27 mouse cellular contexts compared by ENCODE assay signal in genomic region chr8:70926396-70926795, GRCm38 (mm10). TPM values are rescaled to one million over a fixed set of nuclear protein-coding genes. Genes with fewer than 3 reads are reported as not detected.
"Had no signal": no experiment of that assay in that cellular context is flagged by ENCODE, and none has a peak within 500 bp of the region (broad histone marks: within the 10 kb centered on the region; RNA-seq: fewer than 3 reads in every experiment).

No protein-coding gene starts in this region.

- ATAC-seq: liver, embryonic 12.5 days; midbrain, embryonic 13.5 days; midbrain, embryonic 16.5 days had no signal

- H3K4me2 ChIP-seq: limb, embryonic 13.5 days; liver, embryonic 12.5 days; liver, embryonic 15.5 days; lung, embryonic 15.5 days; midbrain, embryonic 13.5 days; neural tube, embryonic 13.5 days; stomach, embryonic 15.5 days had no signal

- H3K9ac ChIP-seq: limb, embryonic 13.5 days; liver, embryonic 12.5 days; liver, embryonic 15.5 days; lung, embryonic 15.5 days; midbrain, embryonic 13.5 days; neural tube, embryonic 13.5 days; stomach, embryonic 15.5 days had no signal

- H3K4me1 ChIP-seq: limb, embryonic 10.5 days; limb, embryonic 13.5 days; liver, embryonic 15.5 days; lung, embryonic 15.5 days; megakaryocyte, embryonic 14.5 days; midbrain, embryonic 10.5 days; midbrain, embryonic 13.5 days; neural tube, embryonic 13.5 days; stomach, embryonic 15.5 days had no signal

- H3K4me3 ChIP-seq: limb, embryonic 10.5 days; limb, embryonic 13.5 days; liver, embryonic 12.5 days; liver, embryonic 15.5 days; lung, embryonic 15.5 days; megakaryocyte, embryonic 14.5 days; midbrain, embryonic 10.5 days; midbrain, embryonic 13.5 days; myocyte; neural tube, embryonic 13.5 days; stomach, embryonic 15.5 days had no signal

- DNase-seq: kidney, adult 18-20 months; kidney, adult 9 months; kidney, postnatal 25 days; liver; lung, adult 18-20 months; lung, postnatal 10 days; lung, postnatal 36 days; retina, postnatal 1 day; right cerebral cortex, postnatal 25 days; spleen, adult 18-20 months; thymus, adult 18-20 months; thymus, postnatal 36 days had no signal

- H3K9me3 ChIP-seq: limb, embryonic 10.5 days; limb, embryonic 13.5 days; liver, embryonic 12.5 days; liver, embryonic 15.5 days; lung, embryonic 15.5 days; megakaryocyte, embryonic 14.5 days; midbrain, embryonic 10.5 days; midbrain, embryonic 13.5 days; neural tube, embryonic 13.5 days; stomach, embryonic 15.5 days had no signal

- H3K27me3 ChIP-seq: limb, embryonic 13.5 days; liver, embryonic 12.5 days; liver, embryonic 15.5 days; lung, embryonic 15.5 days; midbrain, embryonic 13.5 days; neural tube, embryonic 13.5 days; stomach, embryonic 15.5 days had no signal

- H3K27ac ChIP-seq: kidney, postnatal 0 days; limb, embryonic 10.5 days; limb, embryonic 13.5 days; liver, embryonic 12.5 days; liver, embryonic 15.5 days; lung, embryonic 15.5 days; midbrain, embryonic 10.5 days; midbrain, embryonic 13.5 days; neural tube, embryonic 13.5 days; stomach, embryonic 15.5 days had no signal

- H3K36me3 ChIP-seq: liver, embryonic 12.5 days; liver, embryonic 15.5 days; lung, embryonic 15.5 days; stomach, embryonic 15.5 days had no signal

RNA-seq across cellular contexts. Expression of gene Slc5a5, which starts 33.8 kb away (rescaled TPM):
- total RNA-seq: monocyte, adult 5-6 weeks; neutrophil, adult 5-6 weeks had no signal
- polyA plus RNA-seq: liver, embryonic 15.5 days had no signal
